Mouse (Mus musculus) thymus, postnatal 25 days (tissue): ENCODE data around the gene Tex9.
"Not testable (repeated sequence)": the region's sequence is repeated elsewhere in the genome, so short reads cannot be mapped to it uniquely, and the experiment has no call there.

Experiments
- DNase-seq: peaks from one replicate; pipeline ENCODE4 v3.0.0; 2022

The Tex9 gene

GRCm38 (mm10) chr9:72437822-72438701 lies 54.0 kb downstream of the Tex9 start, which contains the start of gene Mns1:
Mns1 (plus strand) TSS chr9:72438011.
- DNase-seq: peak; percentile 96

- no peak for DNase-seq
These were observed 57.1 kb downstream of the Tex9 start for GRCm38 (mm10) chr9:72434876-72435275.

DNA sequence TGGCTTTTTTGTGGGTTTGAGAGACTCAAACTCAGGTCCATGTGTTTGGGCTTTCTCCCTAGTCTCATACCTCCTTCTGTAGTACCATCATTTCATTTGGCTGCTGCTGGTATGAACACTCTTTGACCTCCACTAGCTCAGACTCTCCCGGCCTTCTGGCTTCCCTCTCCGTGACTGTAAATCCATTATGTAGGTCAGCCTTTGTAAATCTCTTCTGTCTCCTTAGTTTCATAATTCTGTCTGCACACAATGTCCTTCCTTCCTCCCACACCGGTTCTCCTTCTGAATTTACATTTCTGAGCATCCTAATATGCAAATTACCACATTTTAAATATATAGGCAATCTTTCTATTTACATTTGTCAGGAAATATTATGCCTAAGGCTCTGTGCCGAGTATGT lies 64.2 kb downstream of the Tex9 start:
- no peak for DNase-seq

GRCm38 (mm10) chr9:72425300-72425850 lies 66.6 kb downstream of the Tex9 start:
- no peak for DNase-seq

- DNase-seq: no peak
These were observed 69.3 kb downstream of the Tex9 start for GRCm38 (mm10) chr9:72422753-72423152.

DNA sequence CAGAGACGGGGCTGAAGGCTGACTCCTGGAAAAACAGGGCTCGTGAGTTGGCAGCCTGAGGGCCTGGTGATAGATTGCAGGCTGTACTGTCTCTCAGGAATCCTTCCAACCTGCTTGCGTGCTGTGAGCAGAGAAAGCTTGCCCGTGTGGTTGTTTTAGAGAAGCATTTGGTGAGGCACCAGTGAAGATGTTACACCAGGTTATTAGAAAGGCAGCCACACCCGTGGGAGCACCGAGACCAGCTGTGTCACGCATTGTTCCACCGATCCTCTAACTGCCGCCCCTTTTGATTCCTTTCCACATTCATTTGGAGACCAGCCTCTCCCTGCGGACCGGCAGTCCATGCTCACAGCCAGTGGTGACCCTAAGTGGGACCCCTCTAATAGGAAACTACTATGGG lies 69.7 kb downstream of the Tex9 start:
- no peak for DNase-seq

GRCm38 (mm10) chr9:72420490-72420889 lies 71.5 kb downstream of the Tex9 start:
- no peak for DNase-seq

GRCm38 (mm10) chr9:72418443-72418842 lies 73.6 kb downstream of the Tex9 start:
- no peak for DNase-seq

DNA sequence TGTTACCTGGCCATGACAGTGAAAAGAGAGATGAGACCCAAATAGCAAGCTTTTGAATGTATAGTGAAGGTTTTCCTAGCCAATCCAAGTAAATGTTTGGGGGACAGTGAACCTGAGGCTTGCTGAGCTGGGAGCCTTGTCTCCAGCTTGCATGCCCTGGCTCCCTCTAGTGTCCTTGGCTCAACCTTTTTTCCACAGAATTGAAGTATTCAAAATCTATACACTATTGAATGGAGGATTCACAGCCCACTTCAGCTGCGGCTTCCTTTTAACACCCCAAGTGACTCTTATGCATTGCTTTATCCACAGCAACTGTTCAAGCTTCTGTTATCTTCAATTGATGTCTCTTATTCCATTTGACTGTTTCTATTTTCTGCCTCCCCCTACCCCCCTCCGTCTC lies 80.3 kb downstream of the Tex9 start:
- DNase-seq: peak; percentile 56

- peak; percentile 62 for DNase-seq
These were observed 82.4 kb downstream of the Tex9 start for GRCm38 (mm10) chr9:72409381-72410225.

- peak; percentile 93 for DNase-seq
These were observed 83.9 kb downstream of the Tex9 start for GRCm38 (mm10) chr9:72408131-72408586.

DNA sequence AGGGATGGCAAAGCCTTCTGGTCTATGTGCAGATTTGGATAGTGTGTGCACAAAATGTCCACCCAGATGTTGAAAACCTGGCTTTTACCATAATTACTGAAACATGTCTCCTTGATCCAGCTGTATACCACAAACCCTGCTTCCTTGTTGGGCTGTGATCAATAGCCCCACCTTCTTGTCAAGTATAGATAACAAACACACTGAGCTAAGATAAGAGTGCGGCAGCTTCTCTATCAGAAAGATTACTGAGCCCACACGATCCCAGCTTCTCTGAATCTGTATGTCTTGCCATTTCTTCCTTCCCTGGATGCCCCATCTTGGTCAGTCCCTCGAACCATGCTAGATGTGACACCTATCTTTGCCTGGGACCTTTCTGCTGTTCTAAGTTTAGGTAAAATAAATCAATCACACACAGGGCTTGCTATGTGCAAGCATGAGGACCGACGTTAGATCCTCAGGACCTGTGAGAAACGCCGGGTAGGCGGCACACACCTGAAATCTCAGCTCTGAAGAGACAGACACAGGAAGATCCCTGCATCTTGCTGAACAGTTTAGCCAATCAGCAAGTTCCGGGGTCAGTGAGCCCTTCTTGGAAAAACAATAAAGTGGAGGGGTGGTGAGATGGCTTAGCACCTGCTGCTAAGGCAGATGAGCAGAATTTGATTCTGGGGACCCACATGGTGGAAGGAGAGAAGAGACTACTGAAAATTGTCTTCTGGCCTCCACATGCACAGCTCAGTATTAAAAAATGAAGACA lies 86.0 kb downstream of the Tex9 start:
- peak; percentile 55 for DNase-seq

DNA sequence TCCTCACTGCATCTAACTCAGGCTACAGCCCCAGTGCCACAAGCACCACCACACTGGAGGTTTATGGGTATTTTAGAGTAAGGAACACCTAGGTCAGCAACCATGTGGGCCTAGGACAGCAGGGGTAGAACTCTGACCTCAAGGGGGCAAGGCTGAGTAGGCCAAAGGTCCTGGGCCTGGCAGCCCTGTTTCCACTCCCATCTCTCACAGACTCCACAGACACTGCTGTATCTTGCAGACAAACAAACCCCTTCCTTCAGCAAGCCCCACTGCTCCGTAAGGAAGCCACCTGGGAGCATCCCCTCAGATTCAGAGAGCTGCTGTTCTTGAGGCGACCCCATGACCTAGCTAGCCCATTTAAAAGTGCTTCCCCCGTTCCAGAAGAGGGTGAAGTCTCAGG lies 87.1 kb downstream of the Tex9 start:
- DNase-seq: peak; percentile 49

- no peak for DNase-seq
These were observed 87.6 kb downstream of the Tex9 start for GRCm38 (mm10) chr9:72404446-72404845.

DNA sequence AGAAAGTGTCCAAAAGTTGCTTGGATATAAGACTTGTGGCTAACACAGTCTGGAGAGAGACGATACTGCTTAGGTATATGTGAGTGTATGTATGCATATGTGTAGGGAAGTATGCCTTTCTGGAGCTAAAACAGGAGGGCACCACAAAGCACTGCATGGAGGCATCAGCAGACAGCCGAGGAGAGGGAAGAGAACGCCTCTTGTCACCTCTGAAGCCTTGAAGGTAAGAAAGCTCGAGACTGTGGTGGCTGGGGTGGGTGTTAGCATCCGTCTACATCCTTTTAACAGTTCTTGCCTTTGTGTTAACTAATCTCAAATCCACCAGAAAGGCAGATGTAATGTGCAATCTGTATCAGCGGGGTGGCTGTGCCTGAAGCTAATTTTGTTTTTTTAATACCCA lies 88.6 kb downstream of the Tex9 start:
- DNase-seq: peak; percentile 68

- DNase-seq: not testable (repeated sequence)
These were observed 90.2 kb downstream of the Tex9 start for GRCm38 (mm10) chr9:72401769-72402168.
